17 mouse cellular contexts compared by ENCODE assay signal in the genomic region with DNA sequence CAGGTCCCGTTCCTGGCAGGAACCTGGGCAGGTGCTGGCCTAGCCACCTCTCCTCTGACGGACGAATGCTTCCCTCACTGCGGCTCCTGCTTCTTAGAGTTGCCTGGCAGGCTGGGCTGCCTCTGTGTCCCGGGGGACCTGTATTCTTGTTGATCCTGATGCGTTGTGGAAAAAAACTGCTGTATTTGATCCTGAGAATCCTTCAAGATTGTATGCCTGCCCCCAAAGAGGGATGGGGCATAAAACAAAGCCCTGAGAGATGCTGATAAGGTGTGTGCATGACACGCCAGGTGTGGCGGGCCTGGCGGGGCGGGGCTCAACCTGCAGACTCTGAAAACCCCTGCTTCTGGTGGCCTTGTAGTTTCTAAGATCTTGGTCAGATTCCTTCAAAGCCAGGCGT. TPM values are rescaled to one million over a fixed set of nuclear protein-coding genes. Genes with fewer than 3 reads are reported as not detected.
"Had no signal": no experiment of that assay in that cellular context is flagged by ENCODE, and none has a peak within 500 bp of the region (broad histone marks: within the 10 kb centered on the region; RNA-seq: fewer than 3 reads in every experiment).

Gene Gcnt7 (minus strand): TSS at position 101 of the 400 bp plus-strand sequence.

- H3K4me3 ChIP-seq: neural tube, embryonic 12.5 days; neural tube, embryonic 13.5 days; neural tube, embryonic 15.5 days; stomach, embryonic 15.5 days had no signal

- H3K27ac ChIP-seq: neural tube, embryonic 12.5 days; neural tube, embryonic 13.5 days; neural tube, embryonic 15.5 days; stomach, embryonic 15.5 days; stomach, postnatal 0 days had no signal

- DNase-seq: retina, postnatal 1 day; right cerebral cortex, adult 18-20 months; right cerebral cortex, postnatal 14 days; right cerebral cortex, postnatal 25 days; right cerebral cortex, postnatal 4 days; spleen, adult 18-20 months; thymus, adult 18-20 months; thymus, postnatal 25 days; thymus, postnatal 4 days had no signal

- H3K4me1 ChIP-seq: neural tube, embryonic 12.5 days; neural tube, embryonic 13.5 days; neural tube, embryonic 15.5 days; stomach, embryonic 15.5 days had no signal

- H3K4me2 ChIP-seq: neural tube, embryonic 12.5 days; neural tube, embryonic 13.5 days; neural tube, embryonic 15.5 days; stomach, embryonic 15.5 days had no signal

- H3K9me3 ChIP-seq: neural tube, embryonic 12.5 days; neural tube, embryonic 13.5 days; neural tube, embryonic 15.5 days; stomach, embryonic 15.5 days had no signal

- H3K9ac ChIP-seq: neural tube, embryonic 12.5 days; neural tube, embryonic 13.5 days; neural tube, embryonic 15.5 days; stomach, embryonic 15.5 days had no signal

- H3K27me3 ChIP-seq: neural tube, embryonic 12.5 days; neural tube, embryonic 13.5 days; neural tube, embryonic 15.5 days; stomach, embryonic 15.5 days had no signal

RNA-seq across cellular contexts. Expression of gene Gcnt7, which starts in this region (rescaled TPM):
- polyA plus RNA-seq: small intestine, adult 2 months; spleen, adult 2 months; urinary bladder, adult 2 months had no signal
